Mouse (Mus musculus): ENCODE measurements around the gene Mgat4e.
"Not testable (repeated sequence)": the region's sequence is repeated elsewhere in the genome, so short reads cannot be mapped to it uniquely, and the experiment has no call there.

Gene Mgat4e

DNA sequence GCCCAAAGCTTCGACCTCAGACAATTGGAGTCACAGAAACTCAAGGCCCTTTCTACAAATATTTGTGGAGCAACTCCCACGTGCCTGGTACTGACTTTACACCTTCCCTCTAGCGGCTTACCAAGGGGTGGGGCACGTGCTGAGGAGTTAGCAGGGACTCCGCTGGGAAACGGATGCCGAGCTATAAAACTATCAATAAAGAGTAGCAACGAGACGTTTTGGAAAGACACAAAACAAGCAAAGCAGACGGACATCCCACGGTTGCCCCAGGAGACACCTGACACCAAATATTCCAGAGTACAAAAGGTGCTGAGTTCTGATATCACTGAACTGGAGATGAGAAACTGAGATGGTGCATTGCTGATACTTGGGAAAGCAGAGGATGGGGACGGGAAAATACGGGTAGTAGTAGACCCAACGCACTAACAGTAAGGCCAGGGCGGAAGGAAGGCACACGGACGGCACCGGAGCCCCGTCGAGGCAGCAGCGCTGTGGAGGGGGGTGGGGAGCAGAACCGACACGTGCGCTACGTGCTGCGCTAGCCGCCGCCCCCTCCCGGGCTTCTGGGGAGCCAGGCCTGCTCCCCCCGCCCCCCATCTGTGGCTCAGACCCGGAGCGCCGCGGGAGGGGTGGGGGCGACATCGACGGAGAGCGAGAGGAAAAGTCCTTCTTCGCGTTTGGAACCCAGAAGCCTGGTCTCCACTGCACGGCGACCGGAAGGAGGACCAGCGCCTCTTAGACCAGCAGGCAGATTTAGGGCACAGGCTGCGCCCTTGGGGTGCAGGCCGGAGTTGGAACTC lies 6.6 kb upstream of the Mgat4e start:
- no peak for DNase-seq

DNA sequence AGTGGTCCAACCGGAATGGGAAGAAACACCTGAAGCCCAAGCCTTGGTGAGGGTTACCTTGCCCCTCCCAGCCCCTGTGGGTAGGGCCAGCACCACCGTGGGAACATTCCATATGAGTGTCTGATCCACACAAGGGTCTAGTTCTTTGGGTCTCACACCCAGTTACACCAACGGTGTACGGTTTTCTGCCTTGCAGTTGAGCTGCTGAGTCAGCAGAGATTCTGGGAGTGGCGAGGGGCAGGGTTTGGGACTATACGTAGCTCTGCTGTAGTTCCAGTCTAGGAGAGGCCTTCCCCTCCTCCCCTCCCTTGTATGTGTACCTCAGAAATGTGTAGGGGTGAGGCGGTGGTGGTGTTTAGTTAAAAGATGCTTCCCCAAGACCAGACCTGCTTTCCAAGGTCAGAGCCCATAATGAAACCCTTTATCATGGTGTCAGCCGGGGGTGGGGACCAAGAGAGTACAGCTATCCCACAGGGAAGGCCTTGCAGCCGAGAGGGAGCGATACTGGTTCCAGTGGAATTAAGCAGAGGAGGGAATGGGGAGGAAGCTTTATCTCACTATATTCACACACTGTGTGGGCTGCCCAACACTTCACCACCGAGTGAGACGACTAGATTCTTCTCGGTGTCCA lies 5.9 kb upstream of the Mgat4e start:
- no peak for DNase-seq

DNA sequence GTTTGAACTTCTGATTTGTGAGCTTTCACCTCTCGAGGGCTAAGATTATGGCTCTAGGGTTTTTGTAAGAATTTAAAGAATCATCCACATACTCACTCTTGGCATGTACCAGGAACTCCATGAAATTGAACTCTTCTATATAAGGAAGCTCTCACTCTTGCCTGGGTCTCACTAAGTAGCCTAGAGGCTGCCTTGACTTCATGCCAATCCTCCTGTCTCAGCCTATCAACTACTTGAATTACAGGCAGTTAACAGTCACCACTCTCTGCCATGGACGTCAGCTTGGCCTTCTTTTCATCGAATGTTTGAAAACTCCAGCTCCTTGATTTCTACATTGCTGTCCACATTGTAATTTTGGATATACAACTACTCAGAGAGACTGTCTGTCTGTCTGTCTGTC lies 2.9 kb upstream of the Mgat4e start:
- no peak for DNase-seq

DNA sequence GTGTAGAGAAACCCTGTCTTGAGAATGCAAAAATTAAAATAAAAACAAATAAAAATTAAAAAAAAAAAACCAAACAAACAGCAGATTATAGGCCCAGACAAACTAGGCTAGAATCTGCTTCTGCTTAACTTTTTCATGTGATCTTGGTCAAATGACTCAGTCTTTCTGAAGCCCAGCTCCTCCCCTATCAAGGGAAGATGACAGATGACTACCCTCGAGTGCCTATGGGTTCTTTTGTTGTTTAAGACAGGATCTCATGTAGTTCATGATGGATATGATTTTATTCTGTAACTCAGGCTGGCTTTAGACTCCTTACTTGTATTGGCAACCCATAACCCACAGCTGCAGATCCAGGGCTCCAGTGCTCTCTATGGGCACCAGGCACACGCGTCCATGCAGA lies 2.4 kb upstream of the Mgat4e start:
- no peak for DNase-seq

DNA sequence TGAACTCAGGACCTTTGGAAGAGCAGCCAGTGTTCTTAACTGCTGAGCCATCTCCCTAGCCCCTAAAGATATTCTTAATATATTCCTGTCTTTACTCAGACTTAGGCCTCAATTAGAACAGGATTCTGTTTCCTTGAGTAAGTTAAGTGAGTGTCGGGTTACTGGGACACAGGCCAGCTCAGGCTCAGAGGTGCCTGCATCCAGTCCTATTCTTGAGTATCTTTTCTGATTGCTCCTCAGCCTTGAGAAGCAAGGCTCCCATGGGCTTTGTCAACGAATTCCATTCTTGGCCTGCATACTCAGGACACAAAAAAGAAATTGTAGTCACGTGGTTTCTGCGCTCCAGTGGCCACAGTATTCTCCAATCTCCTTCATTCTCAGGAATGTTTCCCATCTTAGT lies 1.3 kb downstream of the Mgat4e start:
- no peak for DNase-seq

DNA sequence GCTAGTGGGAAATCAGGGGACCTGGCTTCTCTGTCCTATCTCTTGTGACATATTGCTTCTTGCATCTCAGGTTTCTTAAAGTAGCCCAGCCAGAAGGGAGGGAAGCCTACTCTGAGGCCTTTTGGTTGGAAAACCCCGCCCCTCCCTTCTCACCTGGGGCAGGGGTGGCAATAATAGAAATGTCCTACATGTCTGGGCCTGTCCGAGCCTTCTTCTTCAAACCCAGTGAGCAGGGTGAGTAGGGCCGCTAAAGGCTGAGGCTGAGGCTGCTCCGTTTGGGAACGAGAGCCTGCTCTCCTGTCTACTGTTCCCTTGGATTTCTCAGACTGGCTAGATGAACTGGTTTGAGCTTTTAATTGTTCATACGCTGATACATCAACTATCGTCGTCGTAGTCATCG lies 8.9 kb downstream of the Mgat4e start:
- no peak for DNase-seq

DNA sequence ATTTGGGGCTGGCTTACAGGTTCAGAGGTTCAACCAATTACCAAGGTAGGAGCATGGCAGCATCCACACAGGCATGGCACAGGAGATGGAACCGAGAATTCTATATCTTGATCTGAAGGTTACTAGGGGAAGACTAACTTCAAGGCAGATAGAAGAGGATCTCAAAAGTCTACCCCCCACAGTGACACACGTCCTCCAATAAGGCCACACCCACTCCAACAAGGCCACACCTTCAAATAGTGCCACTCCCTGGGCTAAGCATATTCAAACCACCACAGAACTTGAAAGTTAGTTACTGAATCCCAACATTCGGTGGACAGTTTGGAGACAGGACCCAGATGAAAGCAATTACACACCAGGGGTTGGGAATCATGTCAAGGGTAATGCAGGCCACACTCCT lies 14.0 kb downstream of the Mgat4e start:
- no peak for DNase-seq

DNA sequence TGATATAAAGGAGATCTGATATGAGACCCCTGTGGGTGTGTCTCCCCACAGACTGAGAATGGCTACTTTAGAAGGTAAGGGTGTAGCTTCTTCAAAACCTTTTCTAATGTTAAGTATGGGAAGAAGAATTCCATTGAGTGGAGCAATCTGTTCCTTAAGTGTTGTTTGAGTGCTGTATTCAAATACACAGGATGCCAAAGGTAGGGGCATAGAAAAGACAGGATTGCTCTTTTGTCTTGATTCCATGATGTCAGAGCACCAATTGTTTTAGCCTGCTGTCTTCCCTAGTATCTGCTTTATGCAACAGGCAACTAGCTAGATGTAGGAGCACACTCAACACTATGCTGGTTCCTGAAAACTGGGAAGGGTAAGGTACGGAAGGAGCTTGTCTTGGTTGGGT lies 14.4 kb downstream of the Mgat4e start:
- no peak for DNase-seq

DNA sequence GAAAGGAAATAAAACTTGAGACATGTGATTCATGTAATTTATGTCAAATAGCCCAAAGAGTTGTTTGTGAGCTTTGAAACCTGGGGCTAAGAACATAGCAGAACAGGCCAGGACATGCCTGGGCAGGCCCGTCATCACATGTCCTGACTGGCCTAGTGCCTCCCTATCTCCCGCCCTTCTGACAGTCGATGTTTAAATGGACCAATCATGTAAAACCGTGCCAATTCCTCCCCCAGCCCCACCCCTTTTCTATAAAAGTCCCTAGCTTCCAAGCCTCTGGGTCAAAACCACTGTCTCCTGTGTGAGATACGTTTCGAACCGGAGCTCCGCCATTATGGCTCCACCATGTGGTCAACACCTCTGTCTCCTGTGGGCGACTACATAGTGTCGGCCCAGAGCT lies 15.8 kb downstream of the Mgat4e start:
- not testable (repeated sequence) for DNase-seq

DNA sequence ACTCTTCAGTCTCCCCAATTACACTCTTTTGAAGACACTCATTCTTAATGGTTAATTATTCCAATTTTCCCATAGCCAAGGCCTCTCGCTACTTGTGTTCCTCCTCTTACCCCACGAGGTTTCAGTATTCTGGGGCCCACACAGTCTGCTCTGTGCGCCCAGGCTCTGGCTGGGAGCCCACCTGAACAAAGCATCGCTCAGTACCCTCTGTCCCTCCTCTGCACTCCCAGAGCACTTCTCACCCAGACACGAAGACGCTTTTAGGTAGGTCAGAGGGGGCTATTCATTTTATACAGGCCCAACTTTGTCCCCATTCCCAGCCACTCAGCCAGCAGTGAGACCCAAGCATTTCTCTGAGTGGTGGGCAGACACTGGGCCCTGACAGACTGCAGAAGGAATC lies 18.9 kb downstream of the Mgat4e start:
- DNase-seq, result no peak

DNA sequence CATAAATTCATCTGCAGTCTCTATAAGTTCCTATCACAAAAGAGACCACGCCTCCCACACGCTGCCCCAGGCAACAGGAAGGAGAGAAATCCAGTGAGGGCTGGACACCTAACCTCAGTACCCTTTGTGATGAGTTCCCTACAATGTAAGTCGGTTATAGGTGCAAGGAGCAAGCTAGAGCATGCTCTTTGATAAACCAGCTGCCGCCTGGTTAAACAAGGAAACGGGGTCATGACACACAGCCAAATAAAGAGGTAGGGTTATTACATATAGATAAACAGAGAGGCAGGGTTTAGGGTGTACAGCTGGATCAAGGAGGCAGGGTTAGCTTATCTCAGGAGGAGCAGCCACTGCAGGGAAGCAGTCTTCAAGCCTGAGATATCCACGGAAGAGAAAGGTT lies 22.7 kb downstream of the Mgat4e start:
- DNase-seq, result no peak

DNA sequence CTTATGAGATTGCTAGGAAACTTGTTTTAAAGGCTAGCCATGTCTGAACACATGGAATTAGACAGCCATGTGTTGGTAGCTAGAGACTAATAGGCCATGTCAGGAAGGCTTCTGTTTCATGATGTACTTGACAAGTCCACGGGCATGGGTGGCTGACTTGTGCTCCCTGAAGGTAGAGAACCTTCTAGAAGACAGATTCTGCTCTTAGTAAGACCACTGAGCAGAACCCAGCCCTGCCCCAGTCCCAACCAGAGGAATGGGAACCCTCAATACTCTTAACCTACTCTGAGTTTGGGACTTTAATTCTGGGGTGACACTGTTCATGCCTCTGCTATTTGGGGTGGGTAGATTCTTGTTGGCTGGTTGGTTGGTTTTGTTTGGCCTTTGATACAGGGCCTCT lies 24.5 kb downstream of the Mgat4e start:
- DNase-seq, result no peak

DNA sequence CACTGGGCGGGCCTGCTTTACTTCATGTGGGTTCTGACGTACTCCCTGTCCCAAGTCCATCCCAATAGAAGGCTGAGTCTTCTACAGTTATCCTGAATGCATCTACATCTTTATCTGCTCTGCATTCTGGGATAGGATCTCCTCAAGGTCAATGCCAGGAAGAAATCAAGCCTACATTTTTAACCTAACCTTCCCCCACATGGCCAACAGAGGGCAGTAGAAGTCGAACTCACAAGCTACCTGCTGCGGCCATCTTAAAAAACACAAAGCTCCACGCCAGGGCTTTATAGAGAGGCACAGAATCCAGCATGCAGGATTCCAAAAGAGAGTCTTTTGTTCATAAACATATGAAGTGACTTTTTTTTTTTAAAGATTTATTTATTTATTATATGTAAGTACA lies 25.1 kb downstream of the Mgat4e start:
- no peak for DNase-seq

DNA sequence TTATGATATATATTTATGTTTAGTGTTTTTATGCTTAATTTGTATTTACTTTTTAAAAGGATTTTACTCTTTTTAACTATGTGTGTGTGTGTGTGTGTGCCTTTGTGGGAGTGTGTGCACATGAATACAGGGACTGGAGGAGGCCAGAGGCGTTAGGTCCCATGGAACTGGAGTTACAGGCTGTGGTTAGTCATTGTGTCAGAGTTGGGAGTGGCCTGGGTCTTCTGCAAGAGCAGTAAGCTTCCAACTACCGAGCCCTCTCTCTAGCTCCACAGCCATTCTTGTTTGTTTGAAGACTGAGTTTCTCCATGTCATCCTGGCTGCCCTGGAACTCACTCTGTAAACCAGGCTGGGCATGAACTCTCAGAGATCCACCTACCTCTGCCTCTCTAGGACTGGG lies 27.2 kb downstream of the Mgat4e start:
- no peak for DNase-seq

DNA sequence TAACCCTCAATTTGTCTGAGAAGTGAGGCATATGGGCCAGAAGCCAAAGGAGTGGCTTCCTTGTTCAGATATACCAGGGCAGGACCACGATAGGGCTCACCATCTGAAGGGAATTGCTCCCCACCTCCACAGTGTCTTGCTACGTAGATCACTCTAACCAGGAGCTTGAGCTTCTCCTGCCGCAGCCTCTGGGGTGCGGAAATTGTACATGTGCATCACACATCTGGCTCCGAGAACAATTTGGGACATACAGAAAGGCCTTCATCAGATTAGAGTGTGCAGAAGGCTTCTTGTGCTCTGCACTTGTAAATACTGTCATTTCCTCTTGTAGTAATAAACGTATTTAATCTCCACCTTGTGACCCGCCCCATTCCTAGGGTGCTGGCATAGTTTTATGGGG lies 28.3 kb downstream of the Mgat4e start:
- DNase-seq, result no peak

DNA sequence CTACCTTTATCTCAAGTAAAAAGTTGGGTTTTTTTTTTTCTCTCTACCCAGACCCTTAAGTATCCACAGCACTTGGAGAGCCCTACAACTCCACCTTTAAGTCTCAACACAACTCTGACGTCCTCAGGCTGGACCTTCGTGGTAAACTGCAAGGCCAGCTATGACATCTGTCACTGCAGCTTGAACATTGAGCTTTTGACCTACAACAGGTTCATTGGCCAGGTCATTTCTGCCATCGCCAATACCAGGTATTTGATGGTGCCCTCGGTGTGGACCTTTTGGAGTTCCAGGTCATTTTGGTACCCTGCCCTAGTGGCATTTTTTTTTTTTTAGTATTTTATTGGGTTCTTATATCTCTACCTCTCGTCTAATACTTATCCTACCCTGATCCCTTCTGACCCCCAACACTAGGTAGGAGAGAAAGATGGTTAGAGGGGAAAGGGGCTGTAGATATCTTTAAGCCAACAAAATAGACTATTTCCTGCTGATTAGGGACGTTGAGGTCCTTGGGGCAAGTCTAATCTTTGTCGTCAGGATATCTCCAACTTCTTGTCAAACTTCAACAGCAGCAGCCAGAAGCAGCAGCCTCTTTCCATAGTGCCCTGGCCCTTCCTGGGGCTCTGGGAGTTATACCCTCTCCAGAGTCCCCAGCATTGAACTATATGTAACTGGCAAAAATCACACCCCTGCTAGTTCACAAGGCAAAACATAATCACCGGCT lies 29.3 kb downstream of the Mgat4e start:
- DNase-seq, result no peak

DNA sequence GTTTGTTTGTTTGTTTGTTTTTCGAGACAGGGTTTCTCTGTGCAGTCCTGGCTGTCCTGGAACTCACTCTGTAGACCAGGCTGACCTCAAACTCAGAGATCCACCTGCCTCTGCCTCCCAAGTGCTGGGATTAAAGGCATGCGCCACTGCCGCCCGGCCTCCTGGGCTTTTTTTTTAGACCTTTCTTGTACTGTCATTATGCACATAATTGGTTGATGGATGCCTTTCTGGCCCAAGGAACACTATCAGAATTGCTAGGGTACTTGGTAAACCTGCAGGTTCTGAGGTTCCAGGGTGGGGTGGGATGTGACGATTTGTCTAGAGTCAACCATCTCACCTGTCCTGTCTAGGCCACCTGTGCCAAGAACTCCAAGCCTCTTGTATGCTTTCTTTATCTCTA lies 30.3 kb downstream of the Mgat4e start:
- DNase-seq, result not testable (repeated sequence)

DNA sequence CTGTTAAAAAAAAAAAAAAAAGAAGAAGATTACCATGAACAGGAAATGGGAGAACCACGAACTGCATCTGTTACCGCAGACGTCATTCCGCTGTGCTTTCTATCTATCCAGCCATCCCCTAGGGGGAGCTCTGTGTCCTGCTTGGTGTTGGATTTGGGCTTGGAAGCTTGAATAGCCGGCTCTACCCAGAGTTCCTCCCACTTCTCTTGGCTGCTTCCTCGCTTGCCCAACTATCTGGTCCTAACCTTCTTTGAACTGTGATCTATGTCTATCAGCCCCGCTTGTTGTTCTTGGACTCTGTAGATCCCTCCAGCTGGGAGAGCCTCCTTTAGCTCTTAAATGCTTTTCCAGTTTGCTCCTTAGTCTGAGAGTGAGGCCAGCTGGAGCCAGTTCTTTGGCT lies 30.8 kb downstream of the Mgat4e start:
- peak; percentile 80 to 89 for DNase-seq

DNA sequence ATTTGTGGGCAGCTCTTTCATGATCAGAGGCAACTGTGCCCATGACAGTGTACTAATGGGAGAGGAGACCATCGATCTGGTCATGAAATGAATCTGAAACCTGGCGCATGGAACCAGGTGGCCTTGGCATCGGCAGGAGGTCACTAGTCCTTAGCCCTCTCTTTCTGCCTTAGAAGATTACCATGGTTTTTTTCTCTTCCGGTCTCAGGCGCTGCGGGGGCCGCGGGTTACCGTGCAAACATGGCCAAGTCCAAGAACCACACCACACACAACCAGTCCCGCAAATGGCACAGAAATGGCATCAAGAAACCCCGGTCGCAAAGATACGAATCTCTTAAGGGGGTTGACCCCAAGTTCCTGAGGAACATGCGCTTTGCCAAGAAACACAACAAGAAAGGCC lies 31.6 kb downstream of the Mgat4e start:
- not testable (repeated sequence) for DNase-seq

DNA sequence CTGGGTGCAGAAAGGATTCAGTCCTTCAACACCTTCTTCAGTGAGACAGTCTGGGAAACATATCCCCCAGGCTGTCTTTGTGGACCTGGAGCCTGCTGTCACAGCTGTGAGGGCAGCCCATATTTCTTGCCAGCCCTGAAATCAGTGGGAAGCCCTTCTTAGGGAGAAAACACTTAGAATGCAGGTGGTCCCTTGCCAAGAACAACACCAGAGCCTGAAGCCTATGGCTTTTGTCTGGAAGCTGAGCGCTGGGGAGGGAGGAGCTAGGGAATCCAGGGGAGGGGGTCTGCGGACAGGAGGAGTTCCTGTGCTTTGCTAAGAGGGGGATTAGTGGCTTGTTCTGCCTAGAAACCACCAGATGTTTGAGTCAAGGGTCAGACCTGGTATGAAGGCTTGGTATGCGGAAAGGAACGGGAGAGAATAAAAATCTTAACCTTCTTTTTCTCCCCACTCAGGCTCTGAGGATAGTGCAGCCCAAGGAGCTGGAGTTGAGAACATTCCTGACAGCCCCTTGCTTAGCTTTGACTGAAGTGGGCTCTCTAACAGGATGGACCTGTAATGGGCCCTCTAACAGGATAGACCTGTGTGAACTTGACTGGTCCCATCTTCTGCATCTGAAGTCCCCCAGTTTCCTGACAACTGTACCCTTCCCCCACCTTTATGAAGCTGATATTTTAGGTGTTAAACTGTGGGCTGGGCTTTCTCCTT lies 32.8 kb downstream of the Mgat4e start:
- no peak for DNase-seq

DNA sequence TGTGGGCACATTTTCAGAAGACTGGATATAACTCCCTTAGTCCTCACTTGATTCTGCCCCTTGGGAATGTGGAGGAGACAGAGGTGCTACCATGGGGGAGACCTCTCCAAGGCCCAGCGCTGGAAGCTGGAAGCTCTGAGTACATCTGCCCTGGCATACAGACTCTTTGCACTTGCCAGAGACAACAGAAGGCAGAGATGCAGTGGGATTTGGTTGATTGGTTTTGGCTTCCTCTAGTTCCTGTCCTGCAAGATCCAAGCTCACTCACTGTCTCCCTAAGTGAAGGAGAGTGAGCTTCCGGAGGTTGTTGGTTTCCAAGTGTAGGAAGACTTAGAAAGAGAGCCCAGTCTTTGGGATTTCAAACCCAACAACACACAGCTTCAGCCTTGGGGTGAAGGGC lies 33.6 kb downstream of the Mgat4e start:
- no peak for DNase-seq

DNA sequence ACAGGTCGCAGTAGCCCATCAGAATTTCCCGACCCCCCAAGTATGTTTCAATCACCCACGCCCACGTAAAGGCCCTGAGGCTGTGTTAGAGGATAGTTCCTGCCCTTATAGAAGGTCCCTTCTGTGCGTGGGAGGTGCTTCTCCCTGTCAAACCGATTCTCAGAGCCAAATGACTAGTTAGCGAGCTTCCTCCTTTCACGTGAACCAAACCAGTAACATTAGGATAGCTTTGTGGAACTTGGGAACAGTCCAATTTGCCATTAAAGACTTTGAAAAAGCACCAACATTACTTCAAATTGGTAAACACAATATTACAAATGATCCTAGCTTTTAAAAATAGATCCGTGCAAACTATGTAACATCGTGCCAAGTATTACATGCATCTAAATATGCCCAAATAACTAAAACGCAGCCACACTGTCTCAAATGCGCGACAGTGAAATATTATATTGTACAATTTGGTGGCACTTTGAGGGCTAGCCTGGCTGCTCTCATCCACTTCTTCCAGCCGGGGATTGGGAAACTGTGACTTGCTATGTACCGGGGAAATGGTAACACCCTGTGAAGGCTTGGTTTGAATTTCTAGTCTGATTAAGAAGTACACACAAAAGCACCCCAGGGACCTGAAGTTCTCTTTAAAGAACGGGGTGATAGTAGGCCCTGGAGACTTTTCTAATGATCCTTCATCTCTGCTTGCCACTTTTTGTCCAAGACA lies 35.4 kb downstream of the Mgat4e start:
- DNase-seq, result no peak

DNA sequence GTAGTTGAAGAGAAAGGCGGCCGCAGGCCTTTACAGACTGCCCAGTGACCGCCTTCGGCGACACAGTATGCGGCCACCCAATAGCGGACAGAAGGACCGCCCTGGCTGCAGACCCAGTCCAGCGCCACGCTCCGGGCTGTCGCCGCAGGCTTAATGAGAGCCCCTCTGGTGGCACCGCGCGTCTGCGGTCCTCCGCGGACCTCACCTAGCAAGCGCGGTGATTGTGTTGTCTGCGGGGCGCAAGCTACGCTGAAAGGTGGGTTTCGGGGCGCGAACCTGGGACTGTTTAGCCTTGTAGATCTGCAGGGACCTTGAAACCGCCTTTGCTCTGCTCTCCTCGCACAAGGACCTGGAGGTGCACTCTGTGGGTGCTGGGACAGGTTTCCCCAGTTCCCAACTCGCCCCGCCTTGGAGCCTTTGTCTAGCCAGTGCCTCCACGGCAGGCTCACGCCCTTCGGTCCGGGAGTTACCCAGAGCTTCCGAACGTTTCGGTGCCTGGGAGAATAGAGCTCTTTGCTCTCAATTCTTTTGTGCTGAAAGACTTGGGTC lies 36.1 kb downstream of the Mgat4e start:
- DNase-seq, result no peak
